Mouse (Mus musculus) cerebellum, adult 9-11 months (tissue): ENCODE measurements around the gene Slc44a5.
"Not testable (repeated sequence)": the region's sequence is repeated elsewhere in the genome, so short reads cannot be mapped to it uniquely, and the experiment has no call there.

Experiments used
- DNase-seq: peaks from one replicate; pipeline ENCODE4 v3.0.0; 2022

Slc44a5 gene

GRCm38 (mm10) chr3:154226100-154226752 is 253.0 kb downstream of the Slc44a5 start:
- peak; percentile 46 for DNase-seq

- DNase-seq: no peak
Observed at GRCm38 (mm10) chr3:154244932-154245331, 271.7 kb downstream of the Slc44a5 start.

- no peak for DNase-seq
Observed at GRCm38 (mm10) chr3:154251486-154251885, 278.2 kb downstream of the Slc44a5 start.

- DNase-seq: no peak
Observed at GRCm38 (mm10) chr3:154252219-154252618, 279.0 kb downstream of the Slc44a5 start.

GRCm38 (mm10) chr3:154254187-154254586 is 281.0 kb downstream of the Slc44a5 start:
- DNase-seq: not testable (repeated sequence)

GRCm38 (mm10) chr3:154257312-154257711 is 284.1 kb downstream of the Slc44a5 start:
- no peak for DNase-seq

GRCm38 (mm10) chr3:154268313-154268712 is 295.1 kb downstream of the Slc44a5 start:
- DNase-seq: no peak

GRCm38 (mm10) chr3:154269757-154270366 is 296.6 kb downstream of the Slc44a5 start:
- DNase-seq: peak; percentile 53

GRCm38 (mm10) chr3:154274681-154275080 is 301.4 kb downstream of the Slc44a5 start:
- no peak for DNase-seq

GRCm38 (mm10) chr3:154284260-154284659 is 311.0 kb downstream of the Slc44a5 start:
- DNase-seq: no peak

- no peak for DNase-seq
Observed at GRCm38 (mm10) chr3:154285351-154285750, 312.1 kb downstream of the Slc44a5 start.

GRCm38 (mm10) chr3:154287217-154287616 is 314.0 kb downstream of the Slc44a5 start:
- no peak for DNase-seq

GRCm38 (mm10) chr3:154288429-154289069 is 315.3 kb downstream of the Slc44a5 start:
- no peak for DNase-seq

- DNase-seq: no peak
Observed at GRCm38 (mm10) chr3:154290351-154290750, 317.1 kb downstream of the Slc44a5 start.

- DNase-seq: no peak
Observed at GRCm38 (mm10) chr3:154292126-154292525, 318.9 kb downstream of the Slc44a5 start.

GRCm38 (mm10) chr3:154293839-154294490 is 320.7 kb downstream of the Slc44a5 start:
- DNase-seq: no peak

- no peak for DNase-seq
Observed at GRCm38 (mm10) chr3:154294924-154295834, 321.9 kb downstream of the Slc44a5 start.

GRCm38 (mm10) chr3:154297499-154297898 is 324.3 kb downstream of the Slc44a5 start:
- DNase-seq: no peak

GRCm38 (mm10) chr3:154298490-154298889 is 325.3 kb downstream of the Slc44a5 start:
- DNase-seq: no peak

GRCm38 (mm10) chr3:154300006-154300405 is 326.8 kb downstream of the Slc44a5 start:
- no peak for DNase-seq

- DNase-seq: no peak
Observed at GRCm38 (mm10) chr3:154301102-154301501, 327.9 kb downstream of the Slc44a5 start.

- DNase-seq: no peak
Observed at GRCm38 (mm10) chr3:154305163-154305884, 332.1 kb downstream of the Slc44a5 start.
